Mouse (Mus musculus): ENCODE results near the gene Per2. TPM values are rescaled to one million over a fixed set of nuclear protein-coding genes. Genes with fewer than 3 reads are reported as not detected.
A peak's percentile ranks its signal among the peaks of the same experiment; 100 is the strongest.

The Per2 gene
- total RNA-seq, 2 experiments from 2014 or later = 37.1 to 84.7 TPM

DNA sequence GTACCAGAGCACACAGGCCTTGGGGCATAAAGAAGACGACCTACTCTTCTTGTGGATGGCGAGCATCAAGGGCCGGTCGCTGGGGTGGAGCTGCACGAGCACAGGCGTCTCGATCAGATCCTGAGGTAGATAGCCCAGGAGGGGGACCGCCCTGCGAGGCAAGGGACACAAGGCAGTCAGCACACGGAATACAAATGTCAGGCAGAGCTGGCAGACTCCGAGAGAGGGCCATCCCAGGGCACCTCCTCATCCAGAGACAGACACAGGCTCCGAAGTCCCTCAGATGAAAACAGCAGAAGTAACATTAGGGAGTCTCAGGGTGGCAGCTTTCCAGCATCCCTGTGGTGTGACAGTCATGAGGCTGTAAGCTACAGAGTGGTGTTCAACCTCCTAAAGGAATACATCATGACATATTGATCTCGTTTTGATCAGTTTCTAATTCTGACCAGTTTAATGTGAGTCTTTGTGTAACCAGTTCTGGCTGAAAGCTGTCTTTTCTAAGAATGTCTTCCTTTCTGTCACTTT, 23.5 kb downstream of the Per2 start:
- no peak for DNase-seq

DNA sequence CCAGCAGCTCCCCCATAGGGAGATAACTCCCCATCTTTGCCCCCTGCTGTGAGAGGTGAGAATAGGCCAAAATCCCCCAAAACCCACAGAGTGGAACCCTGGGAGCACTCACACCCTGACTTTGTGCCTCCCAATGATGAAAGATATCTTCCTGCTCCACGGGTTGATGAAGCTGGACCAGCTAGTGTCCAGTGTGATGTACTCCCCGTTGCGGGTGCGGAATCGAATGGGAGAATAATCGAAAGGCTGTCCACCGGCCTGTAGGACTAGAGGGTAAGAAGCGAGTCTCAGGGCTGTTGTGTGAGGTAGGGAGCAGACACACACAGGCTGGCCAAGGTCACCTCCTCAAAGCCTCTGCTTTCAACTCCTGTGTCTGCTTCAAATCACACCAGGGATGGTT, 24.2 kb downstream of the Per2 start:
- no peak for DNase-seq

- no peak for DNase-seq
These were observed 28.4 kb downstream of the Per2 start for GRCm38 (mm10) chr1:91430761-91431160.

GRCm38 (mm10) chr1:91429212-91429611, 29.9 kb downstream of the Per2 start:
- DNase-seq = no peak

DNA sequence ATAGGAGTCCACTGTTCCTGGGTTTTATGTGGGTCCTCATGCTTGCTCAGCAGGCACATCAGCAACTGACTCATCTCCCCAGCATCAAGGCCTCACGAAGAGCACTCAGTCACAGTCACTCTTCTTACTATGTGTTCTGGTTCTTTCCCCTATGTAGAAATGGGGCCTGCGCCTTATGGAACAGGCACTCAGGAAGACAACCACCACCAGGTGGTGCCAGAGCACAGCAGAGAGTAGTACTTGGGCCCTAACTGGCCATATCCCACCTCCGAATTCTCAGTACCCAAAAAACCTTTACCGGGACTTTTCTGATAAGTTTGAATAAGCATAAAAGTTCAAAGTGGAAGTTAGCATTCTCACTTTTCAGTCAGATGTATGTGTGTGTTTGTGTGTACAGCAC, 30.5 kb downstream of the Per2 start:
- DNase-seq = peak; percentile 94 to 95

- DNase-seq = no peak
These were observed 32.7 kb downstream of the Per2 start for GRCm38 (mm10) chr1:91426397-91426796.

GRCm38 (mm10) chr1:91420601-91421065, 38.5 kb downstream of the Per2 start:
- DNase-seq = peak; percentile 58 to 62

- DNase-seq = peak; percentile 78 to 84
These were observed 39.1 kb downstream of the Per2 start for GRCm38 (mm10) chr1:91419862-91420600.

DNA sequence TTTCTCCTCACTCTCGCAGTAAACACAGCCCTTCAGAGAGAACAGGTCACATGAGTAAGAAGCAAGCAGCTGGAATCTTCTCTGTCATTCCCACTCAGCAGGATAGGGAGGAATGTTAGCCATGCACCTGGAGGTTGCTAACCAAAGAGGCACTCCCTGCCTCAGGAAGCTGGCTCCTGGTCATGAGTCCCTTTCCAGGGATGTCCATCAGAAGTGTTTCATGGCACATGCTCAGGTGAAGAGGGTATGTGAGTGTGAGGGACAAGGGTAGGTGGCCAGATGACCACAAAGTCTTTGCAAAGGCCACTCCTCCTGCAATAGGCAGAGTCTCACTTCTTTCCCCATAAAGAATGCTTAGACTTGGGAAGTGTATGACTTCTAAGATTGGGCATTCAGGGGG, 41.1 kb downstream of the Per2 start:
- no peak for DNase-seq

DNA sequence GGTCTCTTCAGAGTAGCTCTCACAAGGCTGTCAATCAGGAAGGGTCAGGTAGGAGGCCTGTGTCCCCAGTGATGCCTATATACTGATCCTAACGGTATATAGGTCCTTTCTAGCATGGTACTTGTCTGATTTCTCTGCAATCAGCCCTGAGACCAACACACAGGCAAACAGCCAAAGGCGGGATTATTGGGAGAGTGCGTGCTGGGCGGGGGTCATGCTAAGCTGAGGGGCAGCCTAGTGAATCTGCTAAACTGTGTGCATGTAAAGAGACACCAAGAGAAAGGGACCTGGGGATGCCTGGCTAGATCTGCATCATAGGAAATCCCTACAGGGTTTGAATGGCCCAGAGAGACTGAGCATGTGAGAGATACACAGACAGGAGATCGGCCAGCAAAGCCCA, 43.8 kb downstream of the Per2 start:
- no peak for DNase-seq

- no peak for DNase-seq
These were observed 44.2 kb downstream of the Per2 start for GRCm38 (mm10) chr1:91414903-91415302.

GRCm38 (mm10) chr1:91413898-91414594, 45.1 kb downstream of the Per2 start, which contains the start of gene Hes6:
Hes6 (minus strand) TSS chr1:91414038.
- DNase-seq = peak; percentile 77 to 83

DNA sequence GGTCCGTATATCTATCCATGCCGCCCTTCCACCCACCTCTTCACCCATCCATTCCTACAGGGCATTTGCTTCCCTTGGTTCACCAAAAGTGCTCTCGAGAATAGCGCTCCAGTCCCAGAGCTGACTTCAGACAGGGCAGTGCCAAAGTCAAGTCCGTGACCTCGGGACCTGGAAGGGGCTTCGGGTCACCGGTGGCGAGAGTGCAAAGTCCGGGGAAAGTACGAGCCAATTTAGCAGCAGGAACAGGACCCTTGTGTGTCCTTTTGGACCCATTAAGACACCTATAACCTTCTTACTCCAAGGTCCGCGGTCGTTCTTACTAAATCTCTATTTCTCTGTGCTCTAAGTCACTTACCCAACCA, 45.6 kb downstream of the Per2 start:
- DNase-seq = no peak

GRCm38 (mm10) chr1:91413030-91413506, 46.1 kb downstream of the Per2 start:
- peak; percentile 97 for DNase-seq

- peak; percentile 53 to 64 for DNase-seq
These were observed 46.7 kb downstream of the Per2 start for GRCm38 (mm10) chr1:91412286-91413029.

DNA sequence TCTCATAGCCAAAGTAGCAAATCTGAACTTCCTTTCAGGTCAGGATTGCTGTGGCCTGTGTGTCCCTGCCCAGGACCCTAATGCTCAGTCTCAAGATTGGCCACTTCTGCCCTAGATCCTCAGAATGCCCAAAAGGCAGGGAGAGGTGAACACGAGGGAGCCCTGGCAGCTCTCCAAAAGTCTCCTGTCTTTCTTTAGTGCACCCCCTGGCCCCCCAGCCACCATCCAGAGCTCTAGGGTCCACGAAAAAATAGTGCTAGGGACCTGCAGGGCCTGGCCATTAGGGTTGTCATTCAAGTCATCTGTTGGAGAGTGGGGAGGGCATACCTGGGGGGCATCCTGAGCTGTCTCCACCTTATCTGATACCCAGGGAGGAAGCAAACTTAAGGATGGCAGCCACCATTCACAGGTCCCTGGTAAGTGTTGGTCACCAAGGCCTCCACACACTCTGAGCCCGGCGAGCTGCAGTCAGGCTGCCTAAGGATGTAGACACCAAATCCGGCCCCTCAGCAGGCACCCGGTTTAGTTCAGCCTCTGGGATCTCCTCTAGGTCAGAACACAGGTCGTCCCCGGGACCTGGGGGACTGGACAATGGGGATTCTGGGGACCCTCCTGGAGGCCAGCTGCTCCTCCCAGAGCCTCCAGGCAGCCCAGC, 47.4 kb downstream of the Per2 start:
- DNase-seq = no peak

DNA sequence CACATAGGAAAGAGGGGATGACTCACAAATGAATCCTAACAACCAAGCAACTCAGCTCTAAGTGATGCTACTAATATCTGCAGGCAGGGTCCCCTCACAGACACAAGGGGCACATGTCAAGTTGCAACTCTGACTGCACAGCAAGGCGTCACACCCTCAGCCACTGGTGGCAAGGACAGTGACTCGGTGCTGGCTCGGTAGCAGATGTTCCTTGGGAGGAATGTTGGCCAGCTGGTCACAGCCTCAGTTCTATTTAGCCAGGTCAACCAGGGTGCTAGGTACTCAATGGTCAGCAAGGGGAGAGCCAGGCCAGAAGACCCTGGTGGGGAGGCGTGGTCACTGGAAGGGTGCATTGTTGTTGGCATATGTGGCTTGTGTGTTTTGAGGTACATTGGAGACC, 51.3 kb downstream of the Per2 start:
- no peak for DNase-seq

DNA sequence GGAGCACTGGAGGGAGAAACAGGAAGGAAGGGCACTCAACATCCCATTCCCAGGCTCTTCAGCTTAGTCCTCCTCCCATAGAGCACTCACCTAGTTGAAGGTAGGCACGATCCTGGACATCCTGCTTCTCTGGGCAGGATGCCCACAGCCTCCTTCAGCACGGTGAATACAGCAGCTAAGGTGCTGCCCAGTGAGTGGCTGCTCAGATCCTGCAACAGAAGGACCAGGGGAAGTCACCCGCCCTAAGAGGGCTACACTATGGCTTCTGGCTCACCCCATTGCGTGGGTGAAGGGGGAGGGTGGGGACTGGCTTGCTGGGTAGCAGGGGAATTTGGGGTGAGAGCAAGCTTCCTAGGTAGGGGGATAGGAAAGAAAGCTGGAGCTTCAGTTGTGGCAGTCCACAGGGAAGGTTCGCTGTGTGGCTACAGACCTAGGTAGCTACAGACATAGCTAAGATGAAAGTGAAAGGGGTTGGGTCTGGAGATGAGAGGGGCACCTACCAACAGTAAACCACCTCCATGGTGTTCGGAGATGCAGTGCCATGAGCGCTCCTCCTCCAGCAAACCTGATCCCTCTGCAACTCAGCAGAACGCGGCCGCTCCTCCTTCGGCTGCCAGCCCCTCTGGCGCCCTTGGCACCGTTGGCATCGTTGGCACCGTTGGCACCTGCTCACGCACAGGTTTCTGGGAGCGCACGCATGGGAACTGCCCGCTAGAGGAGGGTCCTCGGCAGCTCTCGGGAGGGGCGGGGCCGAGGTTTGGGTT, 53.5 kb downstream of the Per2 start:
- DNase-seq = no peak

GRCm38 (mm10) chr1:91404976-91405375, 54.1 kb downstream of the Per2 start:
- DNase-seq = no peak

- peak; percentile 85 to 90 for DNase-seq
These were observed 60.7 kb downstream of the Per2 start, which contains the start of gene Ilkap for GRCm38 (mm10) chr1:91398260-91399062. Ilkap (minus strand) TSS chr1:91398815.

Data from adrenal gland, postnatal 36 days (tissue).